Mouse (Mus musculus): ENCODE measurements around the gene D17Wsu92e. TPM values are rescaled to one million over a fixed set of nuclear protein-coding genes. Genes with fewer than 3 reads are reported as not detected.

D17Wsu92e gene
- polyA plus RNA-seq, 1 experiment: 196 TPM

- TF ChIP-seq POLR2A (IDR thresholded peaks at IDR 0.05; ENCODE audit: extremely low read depth, insufficient read depth, low read length): no peak
- TF ChIP-seq CTCF (IDR thresholded peaks at IDR 0.05; ENCODE audit: extremely low read depth, insufficient read depth, low read length): no peak
- Histone ChIP-seq H3K27ac (ENCODE audit: insufficient read depth, low read length) (no peak overlapping the region), H3K4me1 (ENCODE audit: control insufficient read depth, insufficient read depth, low read length) (peaks cover 2% of the 10 kb centered on the region; the same call in 1 of the 2 replicates), H3K4me3 (ENCODE audit: insufficient read depth, low read length) (no peak overlapping the region)
Measured at GRCm38 (mm10) chr17:27778671-27779355, 41.6 kb downstream of the D17Wsu92e start.

- Histone ChIP-seq H3K4me3 (ENCODE audit: insufficient read depth, low read length) (no peak overlapping the region), H3K4me1 (ENCODE audit: control insufficient read depth, insufficient read depth, low read length) (peaks cover 3% of the 10 kb centered on the region; the same call in 1 of the 2 replicates), H3K27ac (ENCODE audit: insufficient read depth, low read length) (no peak overlapping the region)
- TF ChIP-seq CTCF (IDR thresholded peaks at IDR 0.05; ENCODE audit: extremely low read depth, insufficient read depth, low read length) (no peak), POLR2A (IDR thresholded peaks at IDR 0.05; ENCODE audit: extremely low read depth, insufficient read depth, low read length) (no peak)
Measured at GRCm38 (mm10) chr17:27777823-27778222, 42.6 kb downstream of the D17Wsu92e start.

GRCm38 (mm10) chr17:27774198-27774597 lies 46.2 kb downstream of the D17Wsu92e start:
- TF ChIP-seq CTCF (IDR thresholded peaks at IDR 0.05; ENCODE audit: extremely low read depth, insufficient read depth, low read length) (no peak), POLR2A (IDR thresholded peaks at IDR 0.05; ENCODE audit: extremely low read depth, insufficient read depth, low read length) (no peak)
- no peak overlapping the region for H3K27ac ChIP-seq (ENCODE audit: insufficient read depth, low read length)
- 0 out of 2 replicates have a peak, but pooled peaks cover 1% of the 10 kb centered on the region for H3K4me1 ChIP-seq (ENCODE audit: control insufficient read depth, insufficient read depth, low read length)
- H3K4me3 ChIP-seq (ENCODE audit: insufficient read depth, low read length): no peak overlapping the region

GRCm38 (mm10) chr17:27771616-27772015 lies 48.8 kb downstream of the D17Wsu92e start:
- Histone ChIP-seq H3K27ac (ENCODE audit: insufficient read depth, low read length) (no peak overlapping the region), H3K4me3 (ENCODE audit: insufficient read depth, low read length) (no peak overlapping the region), H3K4me1 (ENCODE audit: control insufficient read depth, insufficient read depth, low read length) (peaks cover 5% of the 10 kb centered on the region)
- TF ChIP-seq CTCF (IDR thresholded peaks at IDR 0.05; ENCODE audit: extremely low read depth, insufficient read depth, low read length) (no peak), POLR2A (IDR thresholded peaks at IDR 0.05; ENCODE audit: extremely low read depth, insufficient read depth, low read length) (no peak)

- Histone ChIP-seq H3K4me3 (ENCODE audit: insufficient read depth, low read length) (no peak overlapping the region), H3K27ac (ENCODE audit: insufficient read depth, low read length) (no peak overlapping the region), H3K4me1 (ENCODE audit: control insufficient read depth, insufficient read depth, low read length) (peaks cover 5% of the 10 kb centered on the region)
- no peak for TF ChIP-seq POLR2A (IDR thresholded peaks at IDR 0.05; ENCODE audit: extremely low read depth, insufficient read depth, low read length)
- TF ChIP-seq CTCF (IDR thresholded peaks at IDR 0.05; ENCODE audit: extremely low read depth, insufficient read depth, low read length): peak; percentile 97
Measured at GRCm38 (mm10) chr17:27768817-27769542, 51.5 kb downstream of the D17Wsu92e start.

GRCm38 (mm10) chr17:27767543-27767942 lies 52.9 kb downstream of the D17Wsu92e start:
- Histone ChIP-seq H3K4me3 (ENCODE audit: insufficient read depth, low read length) (no peak overlapping the region), H3K4me1 (ENCODE audit: control insufficient read depth, insufficient read depth, low read length) (peaks cover 8% of the 10 kb centered on the region), H3K27ac (ENCODE audit: insufficient read depth, low read length) (no peak overlapping the region)
- TF ChIP-seq CTCF (IDR thresholded peaks at IDR 0.05; ENCODE audit: extremely low read depth, insufficient read depth, low read length) (no peak), POLR2A (IDR thresholded peaks at IDR 0.05; ENCODE audit: extremely low read depth, insufficient read depth, low read length) (no peak)

- H3K4me3 ChIP-seq (ENCODE audit: insufficient read depth, low read length): no peak overlapping the region
Measured at GRCm38 (mm10) chr17:27767120-27767519, 53.3 kb downstream of the D17Wsu92e start.

GRCm38 (mm10) chr17:27765066-27765465 lies 55.4 kb downstream of the D17Wsu92e start:
- TF ChIP-seq POLR2A (IDR thresholded peaks at IDR 0.05; ENCODE audit: extremely low read depth, insufficient read depth, low read length) (no peak), CTCF (IDR thresholded peaks at IDR 0.05; ENCODE audit: extremely low read depth, insufficient read depth, low read length) (no peak)
- no peak overlapping the region for H3K4me3 ChIP-seq (ENCODE audit: insufficient read depth, low read length)
- peaks cover 12% of the 10 kb centered on the region for H3K4me1 ChIP-seq (ENCODE audit: control insufficient read depth, insufficient read depth, low read length)
- no peak overlapping the region for H3K27ac ChIP-seq (ENCODE audit: insufficient read depth, low read length)

More at GRCm38 (mm10) chr17:27767120-27767519, 53.3 kb downstream of the D17Wsu92e start:
- TF ChIP-seq CTCF (IDR thresholded peaks at IDR 0.05; ENCODE audit: extremely low read depth, insufficient read depth, low read length) (no peak), POLR2A (IDR thresholded peaks at IDR 0.05; ENCODE audit: extremely low read depth, insufficient read depth, low read length) (no peak)
- peaks cover 8% of the 10 kb centered on the region for H3K4me1 ChIP-seq (ENCODE audit: control insufficient read depth, insufficient read depth, low read length)
- H3K27ac ChIP-seq (ENCODE audit: insufficient read depth, low read length): 0 out of 2 replicates have a peak overlapping the region, but pooled peaks have one; percentile 2

GRCm38 (mm10) chr17:27764453-27764852 lies 56.0 kb downstream of the D17Wsu92e start:
- no peak for TF ChIP-seq CTCF (IDR thresholded peaks at IDR 0.05; ENCODE audit: extremely low read depth, insufficient read depth, low read length)
- TF ChIP-seq POLR2A (IDR thresholded peaks at IDR 0.05; ENCODE audit: extremely low read depth, insufficient read depth, low read length): no peak
- Histone ChIP-seq H3K27ac (ENCODE audit: insufficient read depth, low read length) (no peak overlapping the region), H3K4me1 (ENCODE audit: control insufficient read depth, insufficient read depth, low read length) (peaks cover 12% of the 10 kb centered on the region), H3K4me3 (ENCODE audit: insufficient read depth, low read length) (no peak overlapping the region)
